Mouse (Mus musculus) stomach, embryonic 15.5 days (tissue): ENCODE data around the gene Alms1. TPM values are rescaled to one million over a fixed set of nuclear protein-coding genes. Genes with fewer than 3 reads are reported as not detected.

ENCODE experiments used
- microRNA-seq: library from miRNA; unstranded; fragments of <30 nt; microRNA quantifications from one replicate; pipeline ENCODE4, GENCODE M21; 2016
- polyA plus RNA-seq: library from polyadenylated mRNA; unstranded; fragments of >200 nt; fragmentation: Nextera tagmentation; extraction: Ambion mirVana; gene quantifications from 2 replicates; pipeline ENCODE4 v1.2.1, GENCODE M21; 2015

Gene Alms1
- polyA plus RNA-seq, 1 experiment from 2014 or later: 4.0 TPM

Small RNA genes lying within 50 kb of the gene (microRNA-seq; reads per million reads assigned to microRNA genes)
- gene Gm27317: not detected

Other genes with a start within 250 kb of the Alms1 start
- 11.1 and 12.2 TPM in 2 replicates for gene Rab11fip5, start 212.9 kb upstream of the Alms1 start, polyA plus RNA-seq
- gene Noto, start 163.6 kb upstream of the Alms1 start, polyA plus RNA-seq: not detected in 2 replicates
- 41.4 and 48.6 TPM in 2 replicates for gene Smyd5, start 155.5 kb upstream of the Alms1 start, polyA plus RNA-seq
- gene Cct7, start 136.0 kb upstream of the Alms1 start, polyA plus RNA-seq: 433 and 479 TPM in 2 replicates
- 38.4 and 41.4 TPM in 2 replicates for gene Pradc1, start 135.6 kb upstream of the Alms1 start, polyA plus RNA-seq
- gene Fbxo41, start 84.5 kb upstream of the Alms1 start, polyA plus RNA-seq: 0.21 and 0.31 TPM in 2 replicates
- not detected in 2 replicates for gene Egr4, start 73.9 kb upstream of the Alms1 start, polyA plus RNA-seq
- gene Nat8f7, start 125.7 kb downstream of the Alms1 start, polyA plus RNA-seq: not detected in 2 replicates
- gene Nat8f3, start 178.2 kb downstream of the Alms1 start, polyA plus RNA-seq: 0.08 TPM in 1 of 2 replicates, not detected in the other
- gene Nat8f6, start 233.4 kb downstream of the Alms1 start, polyA plus RNA-seq: not detected in 2 replicates
- gene Nat8f5, start 233.4 kb downstream of the Alms1 start, polyA plus RNA-seq: not detected in 2 replicates
- gene Nat8, start 244.6 kb downstream of the Alms1 start, polyA plus RNA-seq: 0.46 and 0.63 TPM in 2 replicates